Mouse (Mus musculus): ENCODE measurements around the gene Sgo2a.

DNA sequence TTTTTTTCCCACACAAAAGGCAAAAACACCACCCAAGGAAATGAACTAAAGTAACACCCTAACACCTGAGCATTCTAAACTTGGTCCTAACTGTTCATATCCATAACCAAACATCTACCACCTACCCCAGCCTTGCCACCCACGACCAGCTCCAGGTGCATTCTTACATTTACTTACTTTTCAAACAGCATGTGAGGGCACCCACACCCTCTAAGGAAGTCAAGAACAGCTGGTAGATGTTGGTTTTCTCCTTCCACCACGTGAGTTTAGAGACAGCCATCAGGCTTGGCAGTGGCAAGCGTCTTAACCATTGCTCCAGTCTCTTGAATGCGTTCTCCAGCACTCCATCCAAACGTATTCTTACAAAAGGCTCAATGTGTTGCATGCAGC, 41.4 kb upstream of the Sgo2a start:
- TF ChIP-seq CTCF (IDR thresholded peaks at IDR 0.05; ENCODE audit: insufficient read depth, low read depth, low read length) (no peak), POLR2A (IDR thresholded peaks at IDR 0.05; ENCODE audit: insufficient read depth, low read depth, low read length) (no peak)

All from olfactory bulb, adult 2 months (tissue).